Mouse (Mus musculus) midbrain, postnatal 0 days (tissue): ENCODE results near the gene Mettl7a2. TPM values are rescaled to one million over a fixed set of nuclear protein-coding genes. Genes with fewer than 3 reads are reported as not detected.
"Not testable (repeated sequence)": the region's sequence is repeated elsewhere in the genome, so short reads cannot be mapped to it uniquely, and the experiment has no call there.

Source experiments
- ATAC-seq: fragments of 200-750 bp; cut with Nextera tagmentation; 2 replicates; pipeline ENCODE4 v1.8.0; 2017; ENCODE audit warnings: moderate number of reproducible peaks, mild to moderate bottlenecking, moderate TSS enrichment, moderate library complexity; ENCODE audit not compliant: low FRiP score
- DNase-seq: peaks from one replicate; pipeline ENCODE4 v3.0.0-alpha.2; 2015; ENCODE audit warnings: low spot score
- H3K27ac ChIP-seq: fragments of 300-500 bp; sonication (generic); 2 replicates; pipeline ENCODE4 v1.5.1; 2014; ENCODE audit warnings: low read depth, mild to moderate bottlenecking, low read length, mixed read lengths
- H3K27me3 ChIP-seq: fragments of 300-500 bp; sonication (generic); 2 replicates; pipeline ENCODE4 v1.6.1; 2014; ENCODE audit warnings: low read length, control low read depth, mixed read lengths; ENCODE audit not compliant: insufficient read depth
- H3K36me3 ChIP-seq: fragments of 300-500 bp; sonication (generic); 2 replicates; pipeline ENCODE4 v1.6.1; 2014; ENCODE audit warnings: low read length, control low read depth, mixed read lengths; ENCODE audit not compliant: insufficient read depth
- H3K4me1 ChIP-seq: fragments of 300-500 bp; sonication (generic); 2 replicates; pipeline ENCODE4 v1.6.1; 2014; ENCODE audit warnings: mild to moderate bottlenecking, control low read depth, antibody characterized with exemption, low read length, mixed read lengths; ENCODE audit not compliant: insufficient read depth
- H3K4me2 ChIP-seq: fragments of 300-500 bp; sonication (generic); 2 replicates; pipeline ENCODE4 v1.6.1; 2014; ENCODE audit warnings: low read depth, mild to moderate bottlenecking, low read length, mixed read lengths; ENCODE audit not compliant: poor library complexity, severe bottlenecking
- H3K4me3 ChIP-seq: fragments of 300-500 bp; sonication (generic); 2 replicates; pipeline ENCODE4 v1.5.1; 2014; ENCODE audit warnings: low read depth, mild to moderate bottlenecking, low read length, moderate library complexity
- H3K9ac ChIP-seq: fragments of 300-500 bp; sonication (generic); replicated peaks from 2 replicates; pipeline ENCODE4 v1.6.1; 2014; ENCODE audit warnings: mild to moderate bottlenecking, low read length, moderate library complexity, mixed read lengths; ENCODE audit not compliant: poor library complexity, severe bottlenecking
- H3K9me3 ChIP-seq: fragments of 300-500 bp; sonication (generic); 2 replicates; pipeline ENCODE4 v1.6.1; 2016; ENCODE audit warnings: low read length, control low read depth
- CTCF ChIP-seq: IDR thresholded peaks from 2 replicates; pipeline ENCODE4 v1.5.1; 2016; ENCODE audit warnings: antibody characterized with exemption, mild to moderate bottlenecking
- WGBS: fragments of 180-500 bp; shearing (Covaris S2); extraction: QIAGEN DNeasy Blood & Tissue Kit; methylation state at CpG from one replicate; pipeline ENCODE4 v1.1.7; 2014; 5-methylcytosine and 5-hydroxymethylcytosine counted together
- polyA plus RNA-seq: library from polyadenylated mRNA; unstranded; fragments of >200 nt; fragmentation: Nextera tagmentation; extraction: Ambion mirVana; gene quantifications from 2 replicates; pipeline ENCODE4 v1.2.1, GENCODE M21; 2015
- total RNA-seq: library from RNA; depleted of rRNA; stranded (reverse); fragments of >200 nt; gene quantifications from 2 replicates; pipeline ENCODE4 v1.2.3, GENCODE M21; 2014

Gene Mettl7a2
- total and polyA plus RNA-seq, 2 experiments from 2014 or later: not detected

- WGBS: 91% methylated on average over 7 of the region's 7 CpGs
- H3K4me1 ChIP-seq: no peaks in the 10 kb centered on the region
Measured at GRCm38 (mm10) chr15:100367119-100367518, 14.1 kb downstream of the Mettl7a2 start.

GRCm38 (mm10) chr15:100375066-100375465 is 22.1 kb downstream of the Mettl7a2 start:
- 40% methylated on average over 5 of the region's 5 CpGs for WGBS
- TF ChIP-seq CTCF: peak; percentile 84
- no peak overlapping the region for H3K4me3 ChIP-seq
- no peak overlapping the region for H3K9ac ChIP-seq
- no peak overlapping the region for H3K27ac ChIP-seq
- DNase-seq (peak; percentile 83), ATAC-seq (no peak)
- H3K9me3 ChIP-seq: no peaks in the 10 kb centered on the region
- no peaks in the 10 kb centered on the region for H3K36me3 ChIP-seq
- no peaks in the 10 kb centered on the region for H3K27me3 ChIP-seq
- H3K4me1 ChIP-seq: no peaks in the 10 kb centered on the region
- H3K4me2 ChIP-seq: no peak overlapping the region

More at GRCm38 (mm10) chr15:100367119-100367518, 14.1 kb downstream of the Mettl7a2 start:
- H3K27me3 ChIP-seq: no peaks in the 10 kb centered on the region
- no peak for DNase-seq
- no peak for TF ChIP-seq CTCF
- no peak overlapping the region for H3K4me2 ChIP-seq
- H3K9ac ChIP-seq: no peak overlapping the region
- ATAC-seq: no peak
- no peak overlapping the region for H3K4me3 ChIP-seq
- H3K9me3 ChIP-seq: no peaks in the 10 kb centered on the region
- H3K27ac ChIP-seq: no peak overlapping the region
- no peaks in the 10 kb centered on the region for H3K36me3 ChIP-seq

GRCm38 (mm10) chr15:100377847-100378505 is 25.0 kb downstream of the Mettl7a2 start:
- H3K27ac ChIP-seq, H3K36me3 ChIP-seq, H3K27me3 ChIP-seq, DNase-seq, ATAC-seq, H3K4me3 ChIP-seq, H3K4me2 ChIP-seq, H3K9me3 ChIP-seq, H3K9ac ChIP-seq, H3K4me1 ChIP-seq: not testable (repeated sequence)
- TF ChIP-seq CTCF: peak; percentile 39
- WGBS: 24% methylated on average over 3 of the region's 9 CpGs

GRCm38 (mm10) chr15:100379658-100380057 is 26.7 kb downstream of the Mettl7a2 start:
- WGBS: 90% methylated on average over 7 of the region's 8 CpGs
- H3K27ac ChIP-seq: no peak overlapping the region
- ATAC-seq (no peak), DNase-seq (no peak)
- H3K4me2 ChIP-seq: no peak overlapping the region
- no peaks in the 10 kb centered on the region for H3K9me3 ChIP-seq
- H3K4me1 ChIP-seq: no peaks in the 10 kb centered on the region
- H3K9ac ChIP-seq: no peak overlapping the region
- TF ChIP-seq CTCF: no peak
- no peak overlapping the region for H3K4me3 ChIP-seq
- H3K36me3 ChIP-seq: no peaks in the 10 kb centered on the region
- no peaks in the 10 kb centered on the region for H3K27me3 ChIP-seq

- ATAC-seq (no peak), DNase-seq (no peak)
- no peaks in the 10 kb centered on the region for H3K27me3 ChIP-seq
- no peak for TF ChIP-seq CTCF
- no peaks in the 10 kb centered on the region for H3K9me3 ChIP-seq
- 82% methylated on average over 2 of the region's 2 CpGs for WGBS
- H3K36me3 ChIP-seq: no peaks in the 10 kb centered on the region
- no peaks in the 10 kb centered on the region for H3K4me1 ChIP-seq
- H3K4me2 ChIP-seq: no peak overlapping the region
- no peak overlapping the region for H3K9ac ChIP-seq
- no peak overlapping the region for H3K27ac ChIP-seq
- no peak overlapping the region for H3K4me3 ChIP-seq
Measured at GRCm38 (mm10) chr15:100380104-100380503, 27.1 kb downstream of the Mettl7a2 start.

- H3K4me2 ChIP-seq: no peak overlapping the region
- no peak overlapping the region for H3K4me3 ChIP-seq
- no peak overlapping the region for H3K27ac ChIP-seq
- H3K36me3 ChIP-seq: no peaks in the 10 kb centered on the region
- DNase-seq: no peak
- H3K9me3 ChIP-seq: no peaks in the 10 kb centered on the region
- no peaks in the 10 kb centered on the region for H3K27me3 ChIP-seq
- no peak for ATAC-seq
- H3K4me1 ChIP-seq: no peaks in the 10 kb centered on the region
- 90% methylated on average over 9 of the region's 9 CpGs for whole genome bisulfite sequencing
- TF ChIP-seq CTCF: no peak
- no peak overlapping the region for H3K9ac ChIP-seq
Measured at GRCm38 (mm10) chr15:100385705-100386104, 32.7 kb downstream of the Mettl7a2 start.
